Mouse (Mus musculus): Measurements from ENCODE around the gene Kank4. TPM values are rescaled to one million over a fixed set of nuclear protein-coding genes. Genes with fewer than 3 reads are reported as not detected.
"Not testable (repeated sequence)": the region's sequence is repeated elsewhere in the genome, so short reads cannot be mapped to it uniquely, and the experiment has no call there.

Gene Kank4
- polyA plus RNA-seq, 1 experiment from 2014 or later, result 0.33 TPM

DNA sequence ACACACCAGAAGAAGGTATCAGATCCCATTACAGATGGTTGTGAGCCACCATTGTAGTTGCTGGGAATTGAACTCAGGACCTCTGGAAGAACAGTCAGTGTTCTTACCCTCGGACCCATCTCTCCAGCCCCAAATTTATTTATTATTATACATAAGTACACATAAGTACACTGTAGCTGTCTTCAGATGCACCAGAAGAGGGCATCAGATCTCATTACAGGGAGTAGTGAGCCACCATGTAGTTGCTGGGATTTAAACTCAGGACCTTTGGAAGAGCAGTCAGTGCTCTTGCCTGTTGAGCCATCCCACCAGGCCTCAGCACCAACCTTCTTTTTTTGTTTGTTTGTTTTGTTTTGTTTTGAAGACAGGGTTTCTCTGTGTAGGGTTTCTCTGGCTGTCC, 92.7 kb downstream of the Kank4 start:
- WGBS, result 82% methylated on average over 1 of the region's 1 CpGs
- peaks cover 31% of the 10 kb centered on the region for H3K27me3 ChIP-seq (replicated peaks; ENCODE audit: control insufficient read depth, insufficient read depth, low read length)
- not testable (repeated sequence) for DNase-seq (ENCODE audit: low spot score); H3K36me3 ChIP-seq (ENCODE audit: control insufficient read depth, insufficient read depth, low read length); H3K27ac ChIP-seq (ENCODE audit: low read depth, low read length); H3K4me3 ChIP-seq (ENCODE audit: low read depth, low read length); H3K4me2 ChIP-seq; ATAC-seq (replicated peaks; ENCODE audit: low FRiP score); H3K9me3 ChIP-seq (ENCODE audit: control insufficient read depth, low read length); H3K9ac ChIP-seq (ENCODE audit: low read depth, low read length); H3K4me1 ChIP-seq (replicated peaks; ENCODE audit: control insufficient read depth, insufficient read depth, low read length)

- Histone ChIP-seq H3K4me1 (replicated peaks; ENCODE audit: control insufficient read depth, insufficient read depth, low read length) (0 out of 2 replicates have a peak, but pooled peaks cover 4% of the 10 kb centered on the region), H3K9ac (ENCODE audit: low read depth, low read length) (no peak overlapping the region), H3K36me3 (ENCODE audit: control insufficient read depth, insufficient read depth, low read length) (no peaks in the 10 kb centered on the region), H3K4me2 (no peak overlapping the region), H3K27ac (ENCODE audit: low read depth, low read length) (no peak overlapping the region), H3K4me3 (ENCODE audit: low read depth, low read length) (no peak overlapping the region), H3K9me3 (ENCODE audit: control insufficient read depth, low read length) (no peaks in the 10 kb centered on the region), H3K27me3 (replicated peaks; ENCODE audit: control insufficient read depth, insufficient read depth, low read length) (peaks cover 17% of the 10 kb centered on the region)
- DNase-seq (ENCODE audit: low spot score) (peak; percentile 60), ATAC-seq (replicated peaks; ENCODE audit: low FRiP score) (no peak)
- 14% methylated on average over 8 of the region's 8 CpGs for WGBS
Observed at GRCm38 (mm10) chr4:98722454-98722853, 94.9 kb downstream of the Kank4 start.

DNA sequence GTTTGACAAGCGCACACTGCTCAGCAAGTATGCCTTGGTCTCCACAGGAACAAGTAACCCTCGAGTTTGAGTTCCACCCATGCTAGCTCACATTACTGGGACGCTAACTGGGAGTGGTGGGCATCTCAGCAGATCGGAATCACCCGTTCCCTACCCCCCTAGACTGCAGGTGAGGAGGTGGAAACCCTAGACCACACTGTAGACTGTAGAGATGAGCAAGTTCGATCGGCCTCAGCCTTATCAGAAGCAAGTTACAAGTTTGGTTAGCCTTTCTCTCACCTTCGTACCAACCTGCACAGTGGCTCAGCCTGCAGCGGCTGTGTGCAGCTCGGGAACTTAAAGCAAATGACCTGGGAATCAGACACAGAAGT, 98.8 kb downstream of the Kank4 start:
- no peaks in the 10 kb centered on the region for H3K27me3 ChIP-seq (replicated peaks; ENCODE audit: control insufficient read depth, insufficient read depth, low read length)
- H3K27ac ChIP-seq (ENCODE audit: low read depth, low read length), result no peak overlapping the region
- no peaks in the 10 kb centered on the region for H3K4me1 ChIP-seq (replicated peaks; ENCODE audit: control insufficient read depth, insufficient read depth, low read length)
- H3K4me2 ChIP-seq, result no peak overlapping the region
- H3K4me3 ChIP-seq (ENCODE audit: low read depth, low read length), result no peak overlapping the region
- H3K9me3 ChIP-seq (ENCODE audit: control insufficient read depth, low read length), result no peaks in the 10 kb centered on the region
- H3K36me3 ChIP-seq (ENCODE audit: control insufficient read depth, insufficient read depth, low read length), result no peaks in the 10 kb centered on the region
- ATAC-seq (replicated peaks; ENCODE audit: low FRiP score) (no peak), DNase-seq (ENCODE audit: low spot score) (no peak)
- H3K9ac ChIP-seq (ENCODE audit: low read depth, low read length), result no peak overlapping the region
- WGBS, result 78% methylated on average over 10 of the region's 10 CpGs

DNA sequence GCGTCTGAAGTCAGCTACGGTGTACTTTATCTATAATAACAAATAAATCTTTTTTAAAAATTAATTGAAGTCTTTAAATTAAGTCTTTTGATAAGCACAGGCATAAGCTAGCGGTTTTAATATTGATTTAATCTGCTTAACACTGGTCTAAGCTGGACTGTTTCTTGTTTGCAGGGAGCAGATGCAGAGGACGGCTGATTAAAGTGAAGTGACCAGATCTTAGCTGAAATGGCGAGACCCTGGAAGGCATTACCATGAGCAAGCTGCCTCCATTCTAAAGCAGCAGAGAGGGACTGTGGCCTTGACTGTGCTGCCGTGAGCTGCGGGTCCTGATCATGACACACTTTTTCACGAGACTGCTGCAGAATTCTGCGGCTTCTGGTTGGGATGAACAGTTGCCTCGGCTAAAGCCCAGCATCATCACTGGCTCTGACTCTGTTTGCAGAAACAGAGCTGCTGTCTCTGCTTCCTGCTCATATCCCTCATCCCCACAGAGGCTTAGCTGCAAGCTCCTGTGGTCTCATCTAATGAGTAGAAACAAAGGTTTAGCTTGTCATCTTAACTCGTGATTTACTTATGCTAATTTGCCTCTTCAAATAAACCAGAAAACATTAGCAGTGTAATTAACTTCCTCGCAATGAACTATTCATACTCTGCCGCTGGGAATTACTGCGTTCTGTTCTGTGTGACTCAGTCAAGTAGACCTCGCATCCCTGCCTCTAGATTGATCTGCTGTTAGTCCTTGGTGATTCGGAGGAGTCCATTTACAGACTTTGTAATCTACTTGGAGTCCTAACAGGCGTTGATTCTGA, 99.4 kb downstream of the Kank4 start:
- no peak overlapping the region for H3K9ac ChIP-seq (ENCODE audit: low read depth, low read length)
- no peak overlapping the region for H3K4me3 ChIP-seq (ENCODE audit: low read depth, low read length)
- no peak for DNase-seq (ENCODE audit: low spot score)
- WGBS, result 81% methylated on average over 17 of the region's 17 CpGs
- H3K4me1 ChIP-seq (replicated peaks; ENCODE audit: control insufficient read depth, insufficient read depth, low read length), result no peaks in the 10 kb centered on the region
- H3K27me3 ChIP-seq (replicated peaks; ENCODE audit: control insufficient read depth, insufficient read depth, low read length), result no peaks in the 10 kb centered on the region
- ATAC-seq (replicated peaks; ENCODE audit: low FRiP score), result no peak
- no peak overlapping the region for H3K27ac ChIP-seq (ENCODE audit: low read depth, low read length)
- H3K9me3 ChIP-seq (ENCODE audit: control insufficient read depth, low read length), result no peaks in the 10 kb centered on the region
- no peak overlapping the region for H3K4me2 ChIP-seq
- H3K36me3 ChIP-seq (ENCODE audit: control insufficient read depth, insufficient read depth, low read length), result no peaks in the 10 kb centered on the region

DNA sequence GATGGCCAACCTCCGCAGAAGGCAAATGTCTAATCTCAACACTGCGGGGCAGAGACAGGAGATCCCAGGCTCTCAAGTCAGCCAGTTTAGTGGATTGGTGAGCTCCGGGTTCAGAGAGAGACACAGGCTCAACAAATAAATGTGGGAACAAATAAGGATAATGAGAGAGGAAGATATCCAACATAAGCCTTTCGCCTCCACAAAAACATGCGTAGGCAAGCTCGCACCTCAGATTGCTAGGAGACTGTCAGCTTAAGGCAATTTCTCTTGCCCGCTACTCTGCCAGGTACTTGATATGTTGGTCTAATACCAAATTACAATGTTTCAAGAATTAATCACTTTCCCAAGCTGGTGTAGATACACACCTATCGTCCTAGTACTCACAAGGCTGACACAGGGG, 106.4 kb downstream of the Kank4 start:
- Histone ChIP-seq H3K27ac (ENCODE audit: low read depth, low read length) (no peak overlapping the region), H3K4me1 (replicated peaks; ENCODE audit: control insufficient read depth, insufficient read depth, low read length) (no peaks in the 10 kb centered on the region), H3K4me2 (no peak overlapping the region), H3K27me3 (replicated peaks; ENCODE audit: control insufficient read depth, insufficient read depth, low read length) (no peaks in the 10 kb centered on the region), H3K9me3 (ENCODE audit: control insufficient read depth, low read length) (no peaks in the 10 kb centered on the region), H3K4me3 (ENCODE audit: low read depth, low read length) (no peak overlapping the region), H3K9ac (ENCODE audit: low read depth, low read length) (no peak overlapping the region), H3K36me3 (ENCODE audit: control insufficient read depth, insufficient read depth, low read length) (no peaks in the 10 kb centered on the region)
- DNase-seq (ENCODE audit: low spot score) (no peak), ATAC-seq (replicated peaks; ENCODE audit: low FRiP score) (no peak)
- WGBS, result 85% methylated on average over 8 of the region's 8 CpGs

Other genes with a start within 250 kb of the Kank4 start
- gene L1td1, start 90.8 kb downstream of the Kank4 start, polyA plus RNA-seq (2014; fragmentation: Nextera tagmentation; extraction: Ambion mirVana), result 0.05 TPM in 1 of 2 replicates, not detected in the other
- gene I0C0044D17Rik, start 6.3 kb upstream of the Kank4 start, polyA plus RNA-seq (2014; fragmentation: Nextera tagmentation; extraction: Ambion mirVana), result not detected in 2 replicates
- gene Usp1, start 106.3 kb upstream of the Kank4 start, polyA plus RNA-seq (2014; fragmentation: Nextera tagmentation; extraction: Ambion mirVana), result 109 and 122 TPM in 2 replicates
- gene Angptl3, start 213.4 kb upstream of the Kank4 start, polyA plus RNA-seq (2014; fragmentation: Nextera tagmentation; extraction: Ambion mirVana), result 12.1 and 13.9 TPM in 2 replicates